Mouse (Mus musculus): ENCODE data around the gene Tmem150a.

DNA sequence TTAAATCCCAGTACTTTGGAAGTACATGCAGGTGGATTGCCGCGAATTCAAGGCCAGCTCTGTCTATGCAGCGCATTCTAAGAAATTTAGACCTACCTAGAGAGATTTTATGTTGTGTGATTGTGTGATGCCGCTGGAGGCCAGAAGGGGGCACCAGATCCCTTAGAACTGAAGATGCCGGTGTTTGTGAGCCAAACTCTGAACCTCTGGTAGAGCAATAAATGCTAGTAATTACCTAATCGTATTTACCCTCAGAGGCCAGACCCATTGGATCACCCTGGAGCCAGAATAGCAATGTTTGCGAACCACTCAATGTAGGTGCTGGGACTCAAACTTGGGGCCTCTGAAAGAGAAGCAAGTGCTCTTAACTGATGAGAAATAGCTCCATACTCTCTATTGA lies 46.6 kb downstream of the Tmem150a start:
- TF ChIP-seq CTCF (IDR thresholded peaks at IDR 0.05; ENCODE audit: borderline replicate concordance, control insufficient read depth, extremely low read depth, insufficient read depth, low read length, poor library complexity) = no peak
- TF ChIP-seq POLR2A (IDR thresholded peaks at IDR 0.05; ENCODE audit: control insufficient read depth, extremely low read depth, insufficient read depth, low read length, poor library complexity) = no peak

Data from thymus, adult 2 months (tissue).